Mouse (Mus musculus) heart, postnatal 36 days (tissue): ENCODE data around the gene Marc2. TPM values are rescaled to one million over a fixed set of nuclear protein-coding genes. Genes with fewer than 3 reads are reported as not detected.

Experiments used
- DNase-seq, 2 experiments: peaks; one replicate each; pipeline ENCODE4 v3.0.0; 2021 to 2022
- intact Hi-C: fragments of 180-260 bp; cut with DNase I; formaldehyde crosslinking; loops from one replicate; pipeline ENCODE4 v1.15.1; 2025
- microRNA-seq, 2 experiments: library from miRNA; unstranded; fragments of <30 nt; microRNA quantifications; one replicate each; pipeline ENCODE4 v1.2.0; 2021; ENCODE audit warnings: borderline number of aligned reads in 2 of 2
- total RNA-seq, 2 experiments: library from RNA; stranded (reverse); gene quantifications; 2 replicates each; pipeline ENCODE4 v1.2.3; 2021

Gene Marc2
- total RNA-seq, 2 experiments from 2014 or later: 127 to 136 TPM

DNA sequence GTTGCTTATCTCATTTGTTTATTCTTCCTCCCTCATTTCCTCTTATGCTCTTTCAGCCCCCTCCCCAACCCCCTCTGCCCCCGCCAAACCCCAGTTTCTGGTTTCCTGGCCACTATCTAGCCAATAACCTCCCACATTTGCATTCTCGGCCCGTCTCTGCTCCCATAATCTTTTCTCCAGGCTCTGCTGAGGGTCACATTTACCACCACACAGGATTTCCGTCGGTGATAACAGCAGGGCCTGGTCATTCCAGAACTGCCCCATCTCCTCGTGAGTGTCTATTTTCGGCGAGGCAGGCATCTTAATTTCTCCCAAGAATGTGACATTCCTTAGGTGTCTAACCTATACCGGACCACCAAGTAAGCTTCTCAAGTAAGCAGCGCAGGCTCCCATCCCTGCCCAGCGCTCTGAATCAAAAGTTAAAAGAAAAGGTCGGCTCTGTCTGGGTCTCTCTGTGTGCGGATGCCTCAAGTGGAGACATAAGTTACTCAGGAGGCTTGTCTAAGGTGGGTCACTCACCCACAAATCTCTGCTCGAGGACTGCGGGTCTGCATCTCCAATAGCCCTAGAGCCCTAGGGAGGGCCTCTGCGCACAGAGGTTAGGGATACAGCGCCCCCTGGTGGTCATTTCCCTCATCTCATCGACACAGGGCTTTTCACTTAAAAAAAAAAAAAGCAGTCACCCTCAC, 74.9 kb downstream of the Marc2 start:
- peak; percentile 86 to 93 for DNase-seq

GRCm38 (mm10) chr1:184763866-184764265, 82.4 kb downstream of the Marc2 start:
- no peak for DNase-seq
- intact Hi-C loops: no loop called here

More for the DNA sequence above, 74.9 kb downstream of the Marc2 start:
- intact Hi-C loops: loop anchor here (1.0 to 2.0 kb wide), 4 partner anchors 23 to 505 kb away; no protein-coding TSS in a partner anchor

Small RNAs within 50 kb of the gene (microRNA-seq; reads per million reads assigned to microRNA genes)
- 139 to 152 reads per million in 2 experiments for gene Mir1981

Other genes starting within 250 kb of the Marc2 start
- gene Hlx, start 113.8 kb downstream of the Marc2 start, total RNA-seq: 10 to 100 TPM in 1 of 2 experiments, 1 to 10 TPM in 1; 9.9 to 14.5 TPM
- gene Marc1, start 35.1 kb downstream of the Marc2 start, total RNA-seq: not detected
- 10 to 100 TPM; 18.0 to 19.0 TPM for gene C130074G19Rik, start 36.8 kb upstream of the Marc2 start, total RNA-seq
- gene Mark1, start 153.1 kb upstream of the Marc2 start, total RNA-seq: 1 to 10 TPM; 7.2 to 8.4 TPM